Mouse (Mus musculus) forebrain, embryonic 12.5 days (tissue): ENCODE results near the gene Ebf4. TPM values are rescaled to one million over a fixed set of nuclear protein-coding genes. Genes with fewer than 3 reads are reported as not detected.
A peak's percentile ranks its signal among the peaks of the same experiment; 100 is the strongest.

Experiments
- ATAC-seq: fragments of 200-750 bp; cut with Nextera tagmentation; 2 replicates; pipeline ENCODE4 v1.8.0; 2017; ENCODE audit warnings: moderate TSS enrichment; ENCODE audit not compliant: low FRiP score
- H3K27ac ChIP-seq: fragments of 300-500 bp; sonication (generic); 2 replicates; pipeline ENCODE4 v1.5.1; 2016; ENCODE audit warnings: mild to moderate bottlenecking
- H3K27me3 ChIP-seq: fragments of 300-500 bp; sonication (generic); 2 replicates; pipeline ENCODE4 v1.6.1; 2016; ENCODE audit warnings: mild to moderate bottlenecking
- H3K36me3 ChIP-seq: fragments of 300-500 bp; sonication (generic); replicated peaks from 2 replicates; pipeline ENCODE4 v1.6.1; 2016; ENCODE audit warnings: mild to moderate bottlenecking
- H3K4me1 ChIP-seq: fragments of 300-500 bp; sonication (generic); 2 replicates; pipeline ENCODE4 v1.6.1; 2016
- H3K4me2 ChIP-seq: fragments of 300-500 bp; sonication (generic); 2 replicates; pipeline ENCODE4 v1.6.1; 2016; ENCODE audit warnings: mild to moderate bottlenecking, moderate library complexity
- H3K4me3 ChIP-seq: fragments of 300-500 bp; sonication (generic); replicated peaks from 2 replicates; pipeline ENCODE4 v1.5.1; 2016; ENCODE audit warnings: mild to moderate bottlenecking
- H3K9ac ChIP-seq: fragments of 300-500 bp; sonication (generic); 2 replicates; pipeline ENCODE4 v1.6.1; 2016; ENCODE audit warnings: mild to moderate bottlenecking
- H3K9me3 ChIP-seq: fragments of 300-500 bp; sonication (generic); 2 replicates; pipeline ENCODE4 v1.6.1; 2016
- WGBS: fragments of 180-500 bp; shearing (Covaris S2); methylation state at CpG from one replicate; pipeline ENCODE4 v1.1.7; 2016; 5-methylcytosine and 5-hydroxymethylcytosine counted together
- polyA plus RNA-seq: library from polyadenylated mRNA; unstranded; fragments of >200 nt; fragmentation: Nextera tagmentation; extraction: Ambion mirVana; gene quantifications from 2 replicates; pipeline ENCODE4 v1.2.1, GENCODE M21; 2016

Gene Ebf4
- 2.7 and 2.9 TPM in 2 replicates for polyA plus RNA-seq

DNA sequence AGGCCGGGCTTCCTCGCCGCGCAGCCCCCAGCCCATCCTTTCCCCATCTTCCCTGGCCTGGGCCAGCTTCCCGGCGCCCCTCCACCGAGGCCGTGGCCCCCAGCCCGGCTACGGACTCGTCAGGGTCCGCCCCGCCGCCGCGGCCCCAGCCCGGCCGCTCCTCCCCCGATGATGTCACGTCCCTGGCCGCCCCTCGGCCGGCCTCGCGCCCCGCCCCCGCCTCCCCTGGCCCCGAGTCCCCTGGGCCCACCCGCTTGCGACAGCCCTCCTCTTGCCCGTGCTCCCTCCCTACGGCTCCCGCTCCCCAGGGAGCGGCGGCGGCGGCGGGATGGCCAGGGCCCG lies at the start of gene Ebf4:
Gene Ebf4 (plus strand): TSS at position 234 of the 342 bp plus-strand sequence.
- WGBS: under 1% methylated on average over 35 of the region's 39 CpGs
- Histone ChIP-seq H3K27ac (peak within 1 kb of the TSS; percentile 87), H3K9me3 (no peaks in the 10 kb centered on the region), H3K4me2 (peak within 1 kb of the TSS; percentile 70), H3K9ac (peak within 1 kb of the TSS; percentile 90), H3K27me3 (peaks cover 36% of the 10 kb centered on the region), H3K36me3 (no peaks in the 10 kb centered on the region; the same call in 1 of the 2 replicates), H3K4me3 (peak within 1 kb of the TSS; percentile 81), H3K4me1 (peaks cover 42% of the 10 kb centered on the region)
- peak; percentile 82 for ATAC-seq

- no peaks in the 10 kb centered on the region for H3K9me3 ChIP-seq
- no peak for ATAC-seq
- H3K4me3 ChIP-seq: no peak overlapping the region
- no peak overlapping the region for H3K27ac ChIP-seq
- H3K4me1 ChIP-seq: no peaks in the 10 kb centered on the region
- WGBS: 49% methylated on average over 9 of the region's 9 CpGs
- H3K36me3 ChIP-seq: no peaks in the 10 kb centered on the region
- no peak overlapping the region for H3K4me2 ChIP-seq
- no peaks in the 10 kb centered on the region for H3K27me3 ChIP-seq
- H3K9ac ChIP-seq: no peak overlapping the region
These were observed 48.1 kb upstream of the Ebf4 start for GRCm38 (mm10) chr2:130246912-130247311.

- H3K4me3 ChIP-seq: no peak overlapping the region
- H3K9ac ChIP-seq: no peak overlapping the region
- no peaks in the 10 kb centered on the region for H3K27me3 ChIP-seq
- no peak overlapping the region for H3K4me2 ChIP-seq
- H3K36me3 ChIP-seq: no peaks in the 10 kb centered on the region
- no peak overlapping the region for H3K27ac ChIP-seq
- WGBS: 84% methylated on average over 7 of the region's 7 CpGs
- no peaks in the 10 kb centered on the region for H3K4me1 ChIP-seq
- H3K9me3 ChIP-seq: no peaks in the 10 kb centered on the region
- no peak for ATAC-seq
These were observed 46.7 kb upstream of the Ebf4 start for GRCm38 (mm10) chr2:130248226-130248625.

DNA sequence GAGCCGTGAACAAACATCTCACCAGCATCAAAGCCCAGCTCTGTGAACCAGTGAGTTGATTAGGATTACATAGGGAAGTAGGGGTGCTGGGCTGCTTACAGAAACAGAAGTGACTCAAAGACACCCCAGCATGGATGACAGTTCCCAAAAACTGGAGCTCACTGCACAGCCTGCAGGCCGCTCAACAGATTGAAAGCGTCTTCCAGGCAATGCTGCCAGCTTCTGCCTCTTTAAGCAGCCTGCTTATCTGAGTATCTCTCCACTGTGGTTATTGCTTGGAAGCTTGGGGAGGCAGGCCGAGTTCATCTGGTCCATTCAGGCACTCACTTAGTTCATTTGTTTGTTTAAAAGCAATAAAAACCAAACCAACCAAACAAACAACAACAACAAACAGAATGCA lies 38.2 kb upstream of the Ebf4 start:
- Histone ChIP-seq H3K4me3 (no peak overlapping the region), H3K9ac (no peak overlapping the region), H3K27ac (no peak overlapping the region), H3K27me3 (no peaks in the 10 kb centered on the region), H3K4me1 (no peaks in the 10 kb centered on the region), H3K9me3 (no peaks in the 10 kb centered on the region), H3K36me3 (no peaks in the 10 kb centered on the region), H3K4me2 (no peak overlapping the region)
- ATAC-seq: no peak
- 86% methylated on average over 4 of the region's 4 CpGs for WGBS

GRCm38 (mm10) chr2:130260822-130261221 lies 34.1 kb upstream of the Ebf4 start:
- Histone ChIP-seq H3K27ac (no peak overlapping the region), H3K27me3 (no peaks in the 10 kb centered on the region), H3K4me3 (no peak overlapping the region), H3K9ac (no peak overlapping the region), H3K4me1 (no peaks in the 10 kb centered on the region), H3K36me3 (no peaks in the 10 kb centered on the region), H3K9me3 (no peaks in the 10 kb centered on the region), H3K4me2 (no peak overlapping the region)
- ATAC-seq: no peak
- 89% methylated on average over 4 of the region's 4 CpGs for WGBS

GRCm38 (mm10) chr2:130261914-130262313 lies 33.1 kb upstream of the Ebf4 start:
- ATAC-seq: no peak
- Histone ChIP-seq H3K27ac (no peak overlapping the region), H3K9me3 (no peaks in the 10 kb centered on the region), H3K9ac (no peak overlapping the region), H3K4me2 (no peak overlapping the region), H3K4me3 (no peak overlapping the region), H3K36me3 (no peaks in the 10 kb centered on the region), H3K27me3 (no peaks in the 10 kb centered on the region), H3K4me1 (no peaks in the 10 kb centered on the region)
- 83% methylated on average over 2 of the region's 2 CpGs for WGBS

GRCm38 (mm10) chr2:130262398-130262797 lies 32.6 kb upstream of the Ebf4 start:
- 87% methylated on average over 2 of the region's 2 CpGs for WGBS

DNA sequence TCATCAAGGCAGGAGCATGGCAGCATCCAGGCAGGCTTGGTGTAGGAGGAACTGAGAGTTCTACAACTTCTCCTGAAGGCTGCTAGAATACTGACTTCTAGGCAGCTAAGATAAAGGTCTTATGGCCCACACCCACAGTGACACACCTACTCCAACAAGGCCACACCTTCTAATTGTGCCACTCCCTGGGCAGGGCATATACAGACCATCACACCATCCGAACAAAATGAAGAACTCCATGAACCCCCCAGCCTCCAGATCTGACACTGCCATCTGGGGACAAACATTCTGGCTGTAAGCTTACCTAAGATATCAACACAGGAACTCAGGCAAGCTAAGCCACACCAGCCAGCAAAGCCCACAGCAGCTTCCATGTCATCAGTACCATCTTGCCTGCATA lies 29.4 kb upstream of the Ebf4 start:
- WGBS: 88% methylated on average over 1 of the region's 1 CpGs
- no peak for ATAC-seq
- H3K27me3 ChIP-seq: no peaks in the 10 kb centered on the region
- no peak overlapping the region for H3K9ac ChIP-seq
- no peaks in the 10 kb centered on the region for H3K4me1 ChIP-seq
- no peak overlapping the region for H3K27ac ChIP-seq
- no peak overlapping the region for H3K4me3 ChIP-seq
- H3K36me3 ChIP-seq: no peaks in the 10 kb centered on the region
- H3K9me3 ChIP-seq: no peaks in the 10 kb centered on the region
- no peak overlapping the region for H3K4me2 ChIP-seq

More at GRCm38 (mm10) chr2:130262398-130262797, 32.6 kb upstream of the Ebf4 start:
- no peak for ATAC-seq
- no peak overlapping the region for H3K27ac ChIP-seq
- no peak overlapping the region for H3K4me2 ChIP-seq
- H3K36me3 ChIP-seq: no peaks in the 10 kb centered on the region
- no peak overlapping the region for H3K9ac ChIP-seq
- no peaks in the 10 kb centered on the region for H3K4me1 ChIP-seq
- H3K4me3 ChIP-seq: no peak overlapping the region
- H3K9me3 ChIP-seq: no peaks in the 10 kb centered on the region
- no peaks in the 10 kb centered on the region for H3K27me3 ChIP-seq

GRCm38 (mm10) chr2:130268074-130268473 lies 26.9 kb upstream of the Ebf4 start:
- Histone ChIP-seq H3K36me3 (no peaks in the 10 kb centered on the region), H3K9me3 (no peaks in the 10 kb centered on the region), H3K4me3 (no peak overlapping the region), H3K27ac (no peak overlapping the region), H3K4me1 (peaks cover 3% of the 10 kb centered on the region), H3K4me2 (no peak overlapping the region), H3K9ac (no peak overlapping the region), H3K27me3 (no peaks in the 10 kb centered on the region)
- WGBS: 74% methylated on average over 7 of the region's 7 CpGs
- ATAC-seq: no peak

DNA sequence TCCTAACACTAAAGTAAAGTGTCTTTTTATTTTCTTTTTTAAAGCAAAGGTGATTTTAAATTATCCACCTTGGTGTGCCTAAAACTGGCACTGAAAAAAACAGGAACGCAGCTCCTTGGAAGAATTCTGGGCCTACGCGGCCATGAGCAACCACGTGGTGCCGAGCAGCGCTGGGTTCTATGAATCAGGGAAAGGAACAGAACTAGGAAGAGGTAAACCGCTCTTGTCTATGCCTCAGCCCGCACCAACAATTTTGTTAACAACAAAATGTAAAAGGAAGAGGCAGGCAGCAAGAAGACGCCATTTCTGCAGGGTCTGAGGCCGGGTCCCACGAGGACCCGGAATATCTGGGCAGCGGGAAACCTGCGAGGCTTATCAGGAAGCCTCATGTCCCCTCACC lies 21.2 kb upstream of the Ebf4 start:
- peak; percentile 18 for ATAC-seq
- WGBS: 2% methylated on average over 14 of the region's 14 CpGs
- peak overlapping the region; percentile 92 for H3K9ac ChIP-seq

DNA sequence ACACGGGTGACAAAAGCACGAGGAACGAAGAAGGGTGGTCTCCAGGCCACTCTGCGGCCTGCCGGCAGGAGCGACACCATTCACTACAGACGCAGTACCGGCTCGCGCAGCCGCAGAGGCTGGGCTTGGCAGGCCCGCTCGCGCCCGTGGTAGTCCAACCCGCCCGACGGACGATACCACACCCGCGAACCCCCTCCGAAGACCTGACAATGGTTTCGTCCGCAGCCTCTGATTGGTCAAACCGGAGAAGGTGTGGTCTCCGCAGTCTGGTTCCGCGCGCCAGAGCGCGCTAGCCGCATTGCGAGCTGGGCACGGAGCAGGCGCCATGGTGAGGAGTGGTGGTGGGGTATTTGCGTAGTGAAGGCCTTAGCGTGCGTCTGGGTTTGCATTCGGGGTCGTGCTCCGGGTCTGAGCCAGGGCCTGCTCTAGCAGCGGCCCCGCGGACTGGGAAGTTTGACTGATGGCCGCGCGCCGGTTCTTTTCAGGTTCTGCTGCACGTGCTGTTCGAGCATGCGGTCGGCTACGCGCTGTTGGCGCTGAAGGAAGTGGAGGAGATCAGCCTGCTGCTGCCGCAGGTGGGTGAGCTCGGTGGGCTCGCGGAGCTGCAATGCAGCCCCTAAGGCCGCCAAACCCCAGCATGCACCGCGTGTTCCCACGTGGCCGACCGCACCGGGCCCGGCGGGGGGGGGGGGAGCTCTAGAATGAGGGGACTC lies 20.7 kb upstream of the Ebf4 start, which contains the start of gene Nop56:
Gene Nop56 (plus strand): TSS at position 282 of the 713 bp plus-strand sequence.
- Histone ChIP-seq H3K9me3 (no peaks in the 10 kb centered on the region), H3K9ac (peak within 1 kb of the TSS; percentile 92), H3K36me3 (peaks cover 38% of the 10 kb centered on the region), H3K27ac (peak within 1 kb of the TSS; percentile 96), H3K4me3 (peak within 1 kb of the TSS; percentile 93), H3K27me3 (no peaks in the 10 kb centered on the region), H3K4me2 (peak within 1 kb of the TSS; percentile 88), H3K4me1 (peaks cover 35% of the 10 kb centered on the region)
- peak; percentile 97 for ATAC-seq
- WGBS: under 1% methylated on average over 68 of the region's 68 CpGs

More for the DNA sequence above, 21.2 kb upstream of the Ebf4 start:
- Histone ChIP-seq H3K27ac (peak overlapping the region; percentile 96), H3K9me3 (no peaks in the 10 kb centered on the region), H3K36me3 (peaks cover 35% of the 10 kb centered on the region), H3K4me1 (peaks cover 35% of the 10 kb centered on the region), H3K4me2 (peak overlapping the region; percentile 88), H3K4me3 (peak overlapping the region; percentile 93), H3K27me3 (no peaks in the 10 kb centered on the region)

GRCm38 (mm10) chr2:130274862-130275261 lies 20.1 kb upstream of the Ebf4 start:
- Histone ChIP-seq H3K36me3 (peaks cover 43% of the 10 kb centered on the region), H3K27ac (peak overlapping the region; percentile 96), H3K4me1 (peaks cover 35% of the 10 kb centered on the region), H3K9me3 (no peaks in the 10 kb centered on the region), H3K4me2 (peak overlapping the region; percentile 88), H3K27me3 (no peaks in the 10 kb centered on the region), H3K4me3 (peak overlapping the region; percentile 93), H3K9ac (peak overlapping the region; percentile 92)
- WGBS: 1% methylated on average over 10 of the region's 10 CpGs
- no peak for ATAC-seq

- Histone ChIP-seq H3K27me3 (no peaks in the 10 kb centered on the region), H3K4me1 (peaks cover 35% of the 10 kb centered on the region), H3K9ac (peak overlapping the region; percentile 92; the same call in 1 of the 2 replicates), H3K9me3 (no peaks in the 10 kb centered on the region), H3K4me3 (peak overlapping the region; percentile 93), H3K27ac (no peak overlapping the region), H3K36me3 (peaks cover 51% of the 10 kb centered on the region), H3K4me2 (peak overlapping the region; percentile 88)
- WGBS: 48% methylated on average over 6 of the region's 6 CpGs
- no peak for ATAC-seq
These were observed 19.3 kb upstream of the Ebf4 start for GRCm38 (mm10) chr2:130275649-130276048.
